Mouse (Mus musculus) neural tube, embryonic 11.5 days (tissue): ENCODE measurements at regions not wholly inside any gene's neighbourhood (a gene's known extent, or its start where the extent isn't known, plus 50 kb on each side); places are given as distances from the start of the nearest gene placed in this dataset.

Source experiments
- ATAC-seq: fragments of 200-750 bp; cut with Nextera tagmentation; 2 replicates; pipeline ENCODE4 v1.8.0; 2017; ENCODE audit warnings: moderate number of reproducible peaks, mild to moderate bottlenecking, moderate TSS enrichment, moderate library complexity; ENCODE audit not compliant: insufficient read depth, low FRiP score, low TSS enrichment
- DNase-seq: peaks from one replicate; pipeline ENCODE4 v3.0.0-alpha.2; 2015; ENCODE audit warnings: low spot score
- H3K27ac ChIP-seq: fragments of 300-500 bp; sonication (generic); 2 replicates; pipeline ENCODE4 v1.5.1; 2014; ENCODE audit warnings: low read depth, mild to moderate bottlenecking, low read length
- H3K27me3 ChIP-seq: fragments of 300-500 bp; sonication (generic); 2 replicates; pipeline ENCODE4 v1.6.1; 2014; ENCODE audit warnings: mild to moderate bottlenecking, low read length, mixed read lengths; ENCODE audit not compliant: control insufficient read depth, insufficient read depth
- H3K36me3 ChIP-seq: fragments of 300-500 bp; sonication (generic); 2 replicates; pipeline ENCODE4 v1.6.1; 2014; ENCODE audit warnings: mild to moderate bottlenecking, low read length, moderate library complexity, mixed read lengths; ENCODE audit not compliant: control insufficient read depth, insufficient read depth
- H3K4me1 ChIP-seq: fragments of 300-500 bp; sonication (generic); 2 replicates; pipeline ENCODE4 v1.6.1; 2014; ENCODE audit warnings: low read length, mixed read lengths; ENCODE audit not compliant: control insufficient read depth, insufficient read depth
- H3K4me2 ChIP-seq: fragments of 300-500 bp; sonication (generic); 2 replicates; pipeline ENCODE4 v1.6.1; 2014; ENCODE audit warnings: low read depth, mild to moderate bottlenecking, moderate library complexity
- H3K4me3 ChIP-seq: fragments of 300-500 bp; sonication (generic); 2 replicates; pipeline ENCODE4 v1.5.1; 2014; ENCODE audit warnings: low read depth, low read length
- H3K9ac ChIP-seq: fragments of 300-500 bp; sonication (generic); 2 replicates; pipeline ENCODE4 v1.6.1; 2014; ENCODE audit warnings: mild to moderate bottlenecking, low read length
- H3K9me3 ChIP-seq: fragments of 300-500 bp; sonication (generic); 2 replicates; pipeline ENCODE4 v1.6.1; 2016; ENCODE audit warnings: low read length; ENCODE audit not compliant: control insufficient read depth
- WGBS: fragments of 180-500 bp; shearing (Covaris S2); extraction: QIAGEN DNeasy Blood & Tissue Kit; methylation state at CpG from one replicate; pipeline ENCODE4 v1.1.7; 2014; 5-methylcytosine and 5-hydroxymethylcytosine counted together

DNA sequence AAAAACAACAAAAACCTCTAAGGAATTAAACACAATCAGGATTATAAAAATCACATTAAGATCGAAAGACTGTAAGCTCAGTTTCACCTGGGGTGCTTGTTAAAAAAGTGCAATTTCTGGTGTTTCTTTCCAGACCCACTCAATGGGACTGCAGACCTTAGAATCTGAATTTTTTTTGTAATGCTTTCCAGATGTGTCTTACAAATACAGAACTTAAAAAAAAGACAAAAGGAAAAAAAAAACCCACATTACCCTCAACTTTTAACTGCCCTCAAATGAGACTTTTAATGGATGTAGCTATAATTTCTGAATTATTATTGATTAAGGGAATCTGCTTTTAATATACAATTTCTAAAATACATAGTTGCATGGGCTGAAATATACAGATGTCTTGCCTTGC lies 401.2 kb upstream of the Frg1 start:
- Histone ChIP-seq H3K9ac (no peak overlapping the region), H3K4me3 (no peak overlapping the region), H3K4me1 (no peaks in the 10 kb centered on the region), H3K27ac (no peak overlapping the region), H3K9me3 (no peaks in the 10 kb centered on the region), H3K27me3 (no peaks in the 10 kb centered on the region), H3K36me3 (no peaks in the 10 kb centered on the region), H3K4me2 (no peak overlapping the region)
- 51% methylated on average over 1 of the region's 1 CpGs for WGBS
- DNase-seq, result no peak
- no peak for ATAC-seq

GRCm38 (mm10) chr8:41815272-41815671 lies 398.4 kb upstream of the Frg1 start:
- no peaks in the 10 kb centered on the region for H3K36me3 ChIP-seq
- H3K4me2 ChIP-seq, result no peak overlapping the region
- H3K27ac ChIP-seq, result no peak overlapping the region
- DNase-seq, result no peak
- WGBS, result 91% methylated on average over 3 of the region's 3 CpGs
- ATAC-seq, result no peak
- no peaks in the 10 kb centered on the region for H3K27me3 ChIP-seq
- no peak overlapping the region for H3K9ac ChIP-seq
- no peak overlapping the region for H3K4me3 ChIP-seq
- no peaks in the 10 kb centered on the region for H3K9me3 ChIP-seq
- no peaks in the 10 kb centered on the region for H3K4me1 ChIP-seq

- Histone ChIP-seq H3K27me3 (no peaks in the 10 kb centered on the region), H3K9ac (no peak overlapping the region), H3K9me3 (no peaks in the 10 kb centered on the region), H3K27ac (no peak overlapping the region), H3K4me1 (no peaks in the 10 kb centered on the region), H3K36me3 (no peaks in the 10 kb centered on the region), H3K4me3 (no peak overlapping the region), H3K4me2 (no peak overlapping the region)
- no peak for ATAC-seq
- DNase-seq, result no peak
- 67% methylated on average over 2 of the region's 2 CpGs for WGBS
Measured at GRCm38 (mm10) chr8:41795625-41796024, 378.8 kb upstream of the Frg1 start.

- peak; percentile 35; the same call in 1 of the 2 replicates for ATAC-seq
- peak; percentile 9 for DNase-seq
- H3K4me3 ChIP-seq, result no peak overlapping the region
- H3K9ac ChIP-seq, result no peak overlapping the region
- no peak overlapping the region for H3K27ac ChIP-seq
- no peak overlapping the region for H3K4me2 ChIP-seq
- no peaks in the 10 kb centered on the region for H3K27me3 ChIP-seq
- H3K36me3 ChIP-seq, result no peaks in the 10 kb centered on the region
- H3K4me1 ChIP-seq, result no peaks in the 10 kb centered on the region
- 66% methylated on average over 9 of the region's 9 CpGs for WGBS
- H3K9me3 ChIP-seq, result no peaks in the 10 kb centered on the region
Measured at GRCm38 (mm10) chr8:41786952-41787861, 370.3 kb upstream of the Frg1 start.

DNA sequence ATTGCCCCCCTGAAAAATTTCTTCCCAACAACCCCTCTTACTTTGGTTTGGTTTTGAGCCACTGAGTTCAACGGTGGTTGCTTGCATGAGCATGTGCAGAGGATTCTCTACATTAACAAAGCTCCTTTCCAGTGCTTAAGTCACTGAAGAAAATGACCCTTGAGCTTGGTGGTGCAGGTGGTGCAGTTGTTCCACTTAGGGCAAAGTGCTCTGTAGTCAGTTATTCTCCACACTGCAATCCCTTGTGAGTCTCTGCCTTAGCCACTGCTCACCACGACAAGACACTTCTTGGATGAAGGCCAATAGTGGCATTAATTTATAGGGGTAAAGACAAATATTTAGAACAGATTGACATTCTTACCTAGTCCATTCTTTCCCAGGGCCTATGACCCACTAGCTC lies 369.1 kb upstream of the Frg1 start:
- Histone ChIP-seq H3K4me2 (no peak overlapping the region), H3K9ac (no peak overlapping the region), H3K36me3 (no peaks in the 10 kb centered on the region), H3K4me3 (no peak overlapping the region), H3K4me1 (no peaks in the 10 kb centered on the region), H3K27ac (no peak overlapping the region), H3K9me3 (no peaks in the 10 kb centered on the region), H3K27me3 (no peaks in the 10 kb centered on the region)
- ATAC-seq (no peak), DNase-seq (no peak)
- 77% methylated on average over 2 of the region's 2 CpGs for WGBS

- no peaks in the 10 kb centered on the region for H3K9me3 ChIP-seq
- H3K4me2 ChIP-seq, result no peak overlapping the region
- H3K27me3 ChIP-seq, result no peaks in the 10 kb centered on the region
- H3K4me3 ChIP-seq, result no peak overlapping the region
- H3K36me3 ChIP-seq, result no peaks in the 10 kb centered on the region
- no peak overlapping the region for H3K27ac ChIP-seq
- ATAC-seq (no peak), DNase-seq (no peak)
- H3K4me1 ChIP-seq, result no peaks in the 10 kb centered on the region
- 74% methylated on average over 1 of the region's 1 CpGs for WGBS
- H3K9ac ChIP-seq, result no peak overlapping the region
Measured at GRCm38 (mm10) chr8:41782837-41783236, 366.0 kb upstream of the Frg1 start.

GRCm38 (mm10) chr8:41779459-41779858 lies 362.6 kb upstream of the Frg1 start:
- Histone ChIP-seq H3K27me3 (no peaks in the 10 kb centered on the region), H3K9ac (no peak overlapping the region), H3K27ac (no peak overlapping the region), H3K4me1 (no peaks in the 10 kb centered on the region), H3K4me3 (no peak overlapping the region), H3K9me3 (no peaks in the 10 kb centered on the region), H3K36me3 (no peaks in the 10 kb centered on the region), H3K4me2 (no peak overlapping the region)
- DNase-seq (no peak), ATAC-seq (no peak)
- 89% methylated on average over 3 of the region's 3 CpGs for WGBS

GRCm38 (mm10) chr8:41771729-41772128 lies 354.9 kb upstream of the Frg1 start:
- no peak overlapping the region for H3K4me3 ChIP-seq
- H3K36me3 ChIP-seq, result no peaks in the 10 kb centered on the region
- H3K4me1 ChIP-seq, result no peaks in the 10 kb centered on the region
- DNase-seq (no peak), ATAC-seq (no peak)
- H3K4me2 ChIP-seq, result no peak overlapping the region
- WGBS, result 74% methylated on average over 4 of the region's 4 CpGs
- no peak overlapping the region for H3K9ac ChIP-seq
- H3K9me3 ChIP-seq, result no peaks in the 10 kb centered on the region
- no peaks in the 10 kb centered on the region for H3K27me3 ChIP-seq
- H3K27ac ChIP-seq, result no peak overlapping the region

DNA sequence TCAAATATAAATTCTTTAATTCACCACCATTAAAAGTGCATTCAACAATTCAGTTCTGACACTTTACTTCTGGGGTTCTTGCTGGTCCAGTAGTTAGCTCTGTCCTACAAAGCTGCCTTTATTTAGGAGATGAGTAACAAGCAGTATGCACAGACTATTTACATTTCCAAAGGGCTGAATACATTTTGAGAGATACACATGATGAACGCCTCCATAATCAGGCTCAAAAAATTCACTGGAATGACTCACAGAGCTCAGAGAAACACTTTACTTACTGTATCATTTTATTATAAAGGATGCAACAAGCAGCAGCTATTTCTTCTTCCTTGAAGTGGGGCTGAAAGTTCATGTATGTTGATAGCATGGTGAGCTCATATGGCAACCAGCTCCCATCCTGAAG lies 336.6 kb upstream of the Frg1 start:
- Histone ChIP-seq H3K4me3 (no peak overlapping the region), H3K27me3 (no peaks in the 10 kb centered on the region), H3K4me2 (no peak overlapping the region), H3K9me3 (no peaks in the 10 kb centered on the region), H3K9ac (no peak overlapping the region), H3K27ac (no peak overlapping the region), H3K36me3 (no peaks in the 10 kb centered on the region), H3K4me1 (no peaks in the 10 kb centered on the region)
- DNase-seq (no peak), ATAC-seq (no peak)
- WGBS, result 91% methylated on average over 1 of the region's 1 CpGs
